Mouse (Mus musculus) 416B (cell line): ENCODE measurements around the gene Slc30a4.
A peak's percentile ranks its signal among the peaks of the same experiment; 100 is the strongest.

Experiments
- DNase-seq: peaks from one replicate; pipeline ENCODE4 v3.0.0; 2011; ENCODE audit warnings: low read depth

Slc30a4 gene

DNA sequence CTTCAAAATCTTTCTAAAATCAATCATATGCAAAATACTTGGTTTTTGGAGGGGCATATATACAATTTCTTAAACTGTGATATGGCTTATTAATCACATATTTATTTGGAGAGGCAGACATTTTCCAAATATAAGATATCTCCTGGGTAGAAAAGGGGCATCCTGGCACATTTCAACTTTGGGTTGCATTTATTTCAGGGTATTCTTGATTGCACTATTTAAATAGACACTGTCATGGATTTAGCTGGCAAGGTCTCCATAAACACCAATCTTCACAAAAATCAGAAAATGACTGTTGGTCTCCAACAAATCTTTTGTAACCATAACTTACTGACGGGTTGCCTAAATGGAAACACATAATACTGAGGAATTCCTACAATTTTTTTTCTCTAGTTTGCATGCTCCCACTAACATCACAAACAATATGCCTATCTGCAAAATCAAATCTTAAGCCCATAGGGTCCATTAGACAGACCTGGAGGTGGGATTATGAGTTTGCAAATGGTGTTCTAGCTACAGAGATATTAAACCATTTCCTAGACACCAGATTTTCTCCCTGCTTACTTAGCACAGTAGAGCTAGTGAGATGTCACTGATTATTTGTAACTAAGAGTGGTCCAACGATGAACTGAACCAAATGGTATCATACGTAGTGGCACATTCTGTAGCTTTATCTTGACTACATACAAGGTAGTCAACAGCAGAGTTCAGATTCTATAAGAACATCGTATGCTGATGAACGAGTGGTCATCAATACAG is 20.9 kb downstream of the Slc30a4 start:
- no peak for DNase-seq

DNA sequence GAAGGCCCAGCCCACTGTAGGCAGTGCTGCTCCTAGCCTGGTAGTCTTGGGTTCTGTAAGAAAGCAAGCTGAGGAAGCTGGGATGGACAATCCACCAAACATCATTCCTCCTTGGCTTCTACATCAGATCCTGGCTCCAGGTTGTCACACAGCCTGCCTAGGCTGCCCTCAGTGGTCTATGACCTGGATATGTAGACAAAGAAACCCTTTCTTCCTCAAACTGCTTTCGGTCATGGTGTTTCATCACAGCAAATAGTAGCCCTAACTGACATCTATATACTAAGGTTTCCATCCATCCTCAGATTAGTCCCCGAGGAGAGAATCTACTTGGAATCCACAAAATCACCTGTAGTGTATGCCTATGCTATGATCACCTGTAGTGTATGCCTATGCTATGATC is 27.3 kb downstream of the Slc30a4 start:
- no peak for DNase-seq

- peak; percentile 81 for DNase-seq
Observed at GRCm38 (mm10) chr2:122672841-122673240, 29.6 kb downstream of the Slc30a4 start.

- DNase-seq, result no peak
Observed at GRCm38 (mm10) chr2:122671714-122672113, 30.7 kb downstream of the Slc30a4 start.

GRCm38 (mm10) chr2:122667856-122668255 is 34.6 kb downstream of the Slc30a4 start:
- peak; percentile 83 for DNase-seq

- peak; percentile 75 for DNase-seq
Observed at GRCm38 (mm10) chr2:122665973-122666875, 36.2 kb downstream of the Slc30a4 start.

GRCm38 (mm10) chr2:122665253-122665972 is 37.0 kb downstream of the Slc30a4 start:
- DNase-seq, result peak; percentile 32

DNA sequence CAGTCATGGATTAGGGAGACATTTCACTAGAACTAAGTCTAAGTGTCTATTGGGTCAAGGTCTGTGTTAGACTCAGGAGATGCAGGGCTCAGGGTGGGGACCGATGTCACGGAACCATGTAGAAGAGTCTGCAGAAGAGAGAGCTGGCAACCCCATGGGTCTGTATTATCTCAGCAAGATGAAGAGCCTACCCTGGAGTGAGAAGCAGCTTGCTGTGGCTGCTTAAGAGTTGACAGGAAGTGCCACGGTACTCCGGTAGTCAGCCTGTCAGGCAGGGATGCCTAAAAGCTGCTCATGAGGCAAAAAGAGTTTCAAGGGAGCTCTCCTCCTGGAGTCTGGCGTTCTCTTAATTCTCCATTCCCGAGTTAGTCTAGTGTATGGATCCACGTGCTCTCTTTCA is 42.6 kb downstream of the Slc30a4 start:
- DNase-seq, result no peak

DNA sequence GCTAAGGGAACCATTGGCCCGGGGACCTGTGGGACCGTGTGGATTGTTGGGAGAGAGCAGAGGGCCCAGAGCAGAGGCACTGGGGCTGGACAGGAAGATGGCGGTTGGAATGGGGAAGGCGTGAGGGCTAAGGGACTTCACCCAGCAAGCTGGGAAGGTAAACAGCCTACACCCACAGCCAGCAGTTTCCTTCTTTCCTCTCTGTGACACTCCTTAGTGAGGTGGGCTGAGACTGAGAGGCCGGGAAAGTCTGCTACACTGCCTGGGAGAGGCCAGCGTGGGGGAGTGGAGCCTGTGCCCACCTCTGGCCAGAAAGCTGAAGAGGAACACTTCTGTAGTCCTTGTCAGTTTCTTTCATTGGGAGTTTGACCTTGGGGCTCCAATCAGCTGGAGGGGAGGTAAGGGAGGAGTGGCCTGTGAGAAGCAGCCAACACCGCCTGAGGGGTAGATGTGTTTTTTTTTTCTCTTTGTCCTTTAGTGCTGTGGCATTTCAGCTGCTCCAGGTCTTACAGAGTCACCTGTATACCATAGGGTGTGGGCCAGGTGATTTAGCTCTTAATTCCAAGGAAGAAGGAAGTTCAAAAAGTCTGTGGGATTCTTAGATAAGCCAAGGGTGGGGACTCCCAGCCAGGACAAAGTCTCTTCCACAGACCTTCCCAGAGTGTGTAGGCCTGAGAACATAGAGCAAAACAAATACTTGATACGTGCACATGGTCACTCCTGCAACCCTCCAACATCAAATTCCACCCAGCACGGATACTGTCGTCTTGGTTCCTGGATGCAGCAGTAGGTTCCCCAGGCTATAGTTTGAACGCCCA is 44.5 kb downstream of the Slc30a4 start:
- DNase-seq, result no peak

DNA sequence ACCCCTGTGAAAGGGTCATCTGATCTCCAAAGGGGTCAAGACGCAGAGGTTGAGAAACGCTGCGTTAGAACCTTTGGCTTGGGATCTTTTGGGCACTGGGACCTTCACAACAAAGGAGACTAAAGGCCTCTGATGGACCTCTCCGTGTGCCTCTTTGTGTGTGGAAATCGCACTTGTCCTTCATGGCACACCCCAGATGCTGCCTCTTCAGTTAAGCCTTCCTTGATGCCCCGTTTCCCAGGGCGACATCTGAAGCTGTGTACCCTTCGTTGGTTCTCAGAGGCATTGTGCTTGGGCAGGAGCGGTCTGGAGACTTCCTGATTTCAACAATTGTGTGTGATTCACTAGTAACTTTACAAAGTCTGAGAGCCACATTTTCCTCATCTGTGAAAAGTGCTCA is 45.7 kb downstream of the Slc30a4 start:
- DNase-seq, result no peak

DNA sequence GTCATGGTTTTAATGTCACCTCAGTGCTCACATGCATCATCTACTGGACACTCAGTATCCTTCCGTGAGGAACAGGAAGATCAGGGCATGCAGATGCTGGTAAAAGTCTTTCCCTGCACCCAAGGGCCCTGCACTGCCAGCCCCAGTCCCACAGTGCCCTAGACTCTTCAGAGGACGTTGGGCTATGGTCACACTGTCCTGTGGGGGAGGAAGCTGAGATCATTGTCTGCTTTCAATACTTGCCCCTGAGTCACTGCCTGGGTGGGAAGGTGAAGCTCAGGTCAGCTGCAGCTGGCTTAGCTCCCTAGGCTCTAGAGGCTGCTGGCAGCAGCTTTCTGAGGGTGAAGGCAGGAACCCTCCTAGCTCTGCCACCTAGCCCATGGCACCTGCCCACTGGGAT is 46.4 kb downstream of the Slc30a4 start:
- no peak for DNase-seq

- DNase-seq, result peak; percentile 94
Observed at GRCm38 (mm10) chr2:122652096-122653084, 50.1 kb downstream of the Slc30a4 start.

- DNase-seq, result no peak
Observed at GRCm38 (mm10) chr2:122638673-122639072, 63.8 kb downstream of the Slc30a4 start.

GRCm38 (mm10) chr2:122638029-122638428 is 64.4 kb downstream of the Slc30a4 start:
- no peak for DNase-seq

GRCm38 (mm10) chr2:122637526-122637997 is 64.9 kb downstream of the Slc30a4 start:
- peak; percentile 46 for DNase-seq

GRCm38 (mm10) chr2:122636686-122637085 is 65.8 kb downstream of the Slc30a4 start, which contains the start of gene AA467197:
TSS of gene AA467197 (plus strand) at chr2:122636986.
- no peak for DNase-seq
